Mouse (Mus musculus) c-Kit-positive CD71-positive TER-119-negative erythroid progenitor cells, embryonic 14.5 days (primary cell): Measurements from ENCODE around the gene Cdyl.

Experiments used
- DNase-seq: peaks from one replicate; pipeline ENCODE4 v3.0.0-alpha.2; 2013; ENCODE audit warnings: low read depth

The Cdyl gene

GRCm38 (mm10) chr13:35689560-35689959 lies 29.9 kb downstream of the Cdyl start:
- DNase-seq = no peak

DNA sequence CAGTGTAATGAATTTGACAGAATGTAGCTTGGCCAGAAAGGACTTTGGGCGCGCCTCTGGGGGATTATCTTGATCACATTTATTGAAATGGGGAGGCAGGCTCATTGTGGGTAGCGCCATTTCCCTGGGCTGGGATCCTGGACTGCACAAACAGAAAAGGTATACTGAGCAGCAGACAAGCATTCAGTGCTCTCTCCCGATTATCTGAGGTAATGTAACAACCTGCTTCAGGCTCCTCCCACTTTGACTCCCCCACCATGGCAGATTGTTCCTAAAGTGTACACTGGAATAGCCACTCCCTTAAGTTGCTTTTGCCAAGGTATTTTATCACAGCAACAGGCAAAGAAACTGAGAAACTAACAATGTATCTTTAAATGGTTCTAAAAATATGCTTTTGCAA lies 58.0 kb downstream of the Cdyl start:
- DNase-seq = no peak

GRCm38 (mm10) chr13:35719581-35719980 lies 59.9 kb downstream of the Cdyl start:
- DNase-seq = no peak

DNA sequence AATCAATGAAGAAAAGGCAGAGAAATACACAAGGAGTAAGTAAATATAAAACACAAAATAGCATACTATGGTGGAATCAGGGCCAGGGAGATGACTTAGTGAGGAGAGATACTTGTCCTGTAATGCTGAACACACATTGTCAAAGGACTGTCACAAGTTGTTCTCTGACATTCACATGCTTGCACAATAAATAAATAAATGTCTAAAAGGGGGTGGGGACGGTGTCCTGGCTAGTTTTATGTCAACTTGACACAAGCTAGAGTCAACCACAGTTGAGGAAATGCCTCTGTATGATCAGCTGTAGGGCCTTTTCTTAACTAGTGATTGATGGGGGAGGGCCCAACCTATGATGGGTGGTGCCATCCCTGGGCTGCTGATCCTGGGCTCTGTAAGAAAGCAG lies 63.4 kb downstream of the Cdyl start:
- no peak for DNase-seq

DNA sequence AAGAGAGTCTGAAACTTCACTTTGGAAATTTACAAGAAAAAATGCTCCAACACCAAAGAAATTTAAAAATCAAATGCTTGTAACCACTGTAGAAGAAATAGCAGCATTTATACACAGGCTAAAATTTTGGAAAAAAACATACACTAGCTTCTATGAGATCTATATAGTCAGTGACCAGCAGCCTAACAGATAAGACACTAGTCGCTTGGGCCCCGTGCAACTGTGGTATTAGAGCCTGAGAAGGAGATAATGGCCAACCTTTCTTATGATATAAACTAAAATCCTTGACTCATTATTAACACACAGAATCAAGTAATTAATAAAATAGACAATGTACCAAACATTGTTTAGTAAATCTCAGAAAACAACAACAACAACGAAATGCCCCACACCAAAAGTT lies 66.4 kb downstream of the Cdyl start:
- DNase-seq = no peak

DNA sequence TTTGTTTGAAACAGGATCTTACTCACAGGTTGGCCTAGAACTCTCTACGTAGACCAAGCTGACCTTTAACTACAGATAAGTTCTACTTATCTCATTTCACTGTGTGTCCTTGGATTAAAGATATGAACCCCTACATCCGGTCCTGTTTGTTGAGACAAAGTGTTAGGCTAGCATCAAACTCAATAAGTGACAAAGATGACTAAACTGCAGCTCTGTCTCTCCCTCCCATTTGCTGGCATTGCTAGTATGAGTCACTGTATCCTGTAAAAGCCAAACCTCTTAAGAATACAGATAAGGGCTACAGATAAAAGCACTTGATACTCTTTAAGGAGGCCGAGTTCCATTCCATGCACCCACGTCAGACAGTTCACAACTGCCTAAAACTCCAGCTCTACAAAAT lies 72.5 kb downstream of the Cdyl start:
- no peak for DNase-seq

DNA sequence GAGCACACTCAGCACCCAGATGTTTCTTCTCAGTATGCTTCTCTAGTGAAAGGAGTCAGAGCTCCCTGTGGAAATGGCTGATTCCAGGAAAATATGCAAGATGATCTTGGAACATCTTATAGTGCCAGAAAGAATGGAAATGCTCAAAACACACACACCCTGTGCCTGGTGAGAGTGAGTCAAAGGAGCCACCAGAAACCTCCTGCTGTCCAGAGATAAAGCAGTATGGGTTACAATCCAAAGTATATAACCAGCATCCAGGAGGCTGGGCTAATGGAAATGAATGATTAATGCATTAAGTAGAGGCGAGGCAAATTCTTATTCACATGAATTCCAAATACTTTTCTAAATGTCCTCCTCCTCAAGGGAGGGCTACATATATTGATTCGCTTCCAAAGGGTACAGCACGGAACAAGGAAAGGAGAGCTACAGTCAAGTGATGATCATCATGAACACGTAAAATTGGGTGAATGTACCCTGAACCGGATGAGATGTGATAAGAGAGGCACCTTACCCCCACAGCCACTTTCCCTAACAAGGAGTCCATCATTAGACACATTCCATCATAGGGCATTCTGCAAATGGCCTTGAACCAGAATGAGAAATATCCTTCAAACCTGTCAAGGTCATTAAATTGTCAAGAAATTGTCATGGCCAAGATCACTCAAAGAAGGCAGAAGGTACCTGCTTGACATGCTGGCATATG lies 73.4 kb downstream of the Cdyl start:
- no peak for DNase-seq

GRCm38 (mm10) chr13:35737565-35737964 lies 77.9 kb downstream of the Cdyl start:
- no peak for DNase-seq

GRCm38 (mm10) chr13:35738210-35738609 lies 78.6 kb downstream of the Cdyl start:
- DNase-seq = no peak

- DNase-seq = no peak
Measured at GRCm38 (mm10) chr13:35739473-35739872, 79.8 kb downstream of the Cdyl start.

DNA sequence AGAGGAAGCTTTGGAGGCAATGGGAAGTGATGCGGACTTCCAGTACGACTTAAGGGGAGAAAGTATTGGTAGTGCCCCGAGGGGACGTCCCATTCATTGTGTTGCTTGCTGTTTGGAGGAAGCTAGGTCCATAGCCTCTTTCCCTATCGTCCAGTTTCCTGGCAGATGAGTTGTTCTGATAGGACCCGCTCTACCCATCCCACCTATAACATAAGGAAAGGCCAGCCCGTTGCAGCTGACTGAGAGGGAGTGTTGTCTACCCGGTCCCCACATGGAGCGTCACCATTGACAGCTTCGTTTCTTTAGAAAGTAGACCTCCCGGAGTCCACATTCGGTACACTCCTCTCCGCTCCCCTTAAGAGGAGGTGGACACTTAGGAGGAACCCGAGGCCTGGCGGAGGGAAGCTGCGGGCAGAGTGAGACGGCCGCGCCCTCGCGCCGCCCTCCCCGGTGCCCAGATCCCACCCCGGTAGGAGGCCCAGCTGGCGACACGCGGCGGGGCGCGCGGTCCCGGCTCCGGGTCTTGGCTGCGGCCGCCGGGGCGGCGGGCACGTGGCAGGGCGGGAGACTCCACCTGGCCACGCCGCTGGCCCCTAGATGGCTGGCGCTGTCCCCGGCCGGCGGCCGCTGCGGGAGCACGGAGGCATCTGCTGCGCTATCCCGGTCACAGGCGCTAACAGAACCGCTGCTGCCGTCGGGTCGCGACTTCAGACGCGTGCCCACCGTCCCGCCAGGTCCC lies 80.8 kb downstream of the Cdyl start:
- DNase-seq = no peak

DNA sequence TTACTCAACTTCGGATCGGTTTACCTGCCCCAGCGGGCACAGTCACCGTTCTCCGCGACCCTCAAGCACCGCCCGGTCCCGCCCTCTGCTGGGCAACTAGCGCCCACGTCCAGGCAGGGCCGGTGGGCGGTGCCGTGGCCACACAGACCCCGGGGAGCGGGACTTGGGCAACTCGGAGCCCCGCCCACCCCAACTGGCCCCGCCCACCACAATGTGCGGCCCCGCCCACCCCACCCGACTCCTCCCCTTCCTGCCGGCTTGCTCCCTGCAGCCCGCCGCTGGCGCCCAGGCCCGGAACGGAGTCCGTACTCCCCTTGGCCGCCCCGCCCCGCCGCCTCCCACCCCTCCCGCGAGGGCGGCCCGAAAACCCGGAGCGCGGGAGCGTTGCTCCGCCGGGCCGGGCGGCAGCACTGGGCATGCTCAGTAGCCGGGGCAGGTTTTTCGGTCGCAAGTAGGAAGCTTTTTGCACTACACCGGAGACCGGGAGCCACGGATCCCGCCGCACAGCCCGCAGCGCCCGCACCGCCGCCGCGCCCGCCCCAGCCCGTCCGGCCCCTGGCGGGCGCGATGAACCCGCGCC lies 81.5 kb downstream of the Cdyl start:
- DNase-seq = peak; percentile 85

GRCm38 (mm10) chr13:35741620-35742421 lies 82.2 kb downstream of the Cdyl start:
- DNase-seq = no peak

- DNase-seq = no peak
Measured at GRCm38 (mm10) chr13:35742696-35743095, 83.1 kb downstream of the Cdyl start.

DNA sequence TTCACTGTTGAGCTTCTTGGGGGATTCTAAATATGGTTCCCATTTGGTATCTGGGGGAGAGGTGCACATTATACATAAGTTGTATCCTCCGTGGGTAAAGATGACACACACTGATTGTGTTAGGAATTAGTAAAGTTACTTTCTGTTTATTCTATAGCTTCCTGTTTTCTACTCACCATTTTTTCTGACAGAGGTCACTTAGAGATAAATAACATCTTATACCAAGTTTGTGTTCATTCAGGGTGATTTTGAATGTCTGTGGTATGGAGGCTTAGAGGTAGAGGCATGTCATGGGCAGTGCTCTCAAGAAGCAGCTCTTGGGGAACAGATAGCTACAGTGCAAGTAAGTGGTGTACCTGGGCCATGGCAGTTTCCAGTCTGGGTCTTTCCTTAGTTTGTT lies 83.6 kb downstream of the Cdyl start:
- no peak for DNase-seq

DNA sequence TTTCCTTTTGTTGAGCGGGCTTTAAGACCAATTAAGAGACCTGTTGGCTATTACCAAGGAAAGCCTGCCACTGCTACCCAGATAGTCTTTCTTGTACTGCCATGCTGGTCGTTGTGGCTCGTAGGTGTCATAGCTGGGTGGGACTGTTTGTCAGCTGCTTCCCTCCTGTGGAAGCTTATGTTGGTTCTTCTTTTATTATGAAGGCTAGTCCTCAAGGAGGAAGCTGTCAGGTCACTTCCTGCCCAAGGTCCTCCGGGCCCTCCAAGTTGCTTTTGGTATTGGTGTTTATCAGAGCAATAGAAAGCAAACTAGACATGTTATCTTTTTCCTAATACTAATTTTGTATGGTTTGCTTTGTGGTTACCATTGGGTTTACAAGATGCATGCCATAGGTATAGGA lies 89.6 kb downstream of the Cdyl start:
- DNase-seq = no peak

DNA sequence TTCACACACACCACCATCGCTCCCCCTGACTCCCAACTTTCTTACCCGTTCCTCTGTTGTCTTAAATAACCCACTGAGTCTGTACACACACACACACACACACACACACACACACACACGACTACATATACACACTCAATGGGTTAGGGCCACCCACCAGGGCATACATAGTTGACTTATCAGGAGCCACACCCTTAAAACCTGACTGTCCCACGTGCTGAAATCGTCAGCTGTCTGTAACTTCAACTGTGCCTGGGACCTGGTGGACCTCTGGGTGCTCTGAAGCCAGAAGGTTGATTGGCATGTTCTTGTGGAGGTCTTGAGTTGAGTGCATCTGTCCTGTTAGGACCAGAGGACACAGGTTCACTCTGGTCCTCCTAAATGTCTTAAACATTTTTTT lies 90.0 kb downstream of the Cdyl start:
- DNase-seq = no peak

GRCm38 (mm10) chr13:35752046-35752445 lies 92.4 kb downstream of the Cdyl start:
- DNase-seq = no peak

GRCm38 (mm10) chr13:35755002-35755401 lies 95.4 kb downstream of the Cdyl start:
- no peak for DNase-seq

DNA sequence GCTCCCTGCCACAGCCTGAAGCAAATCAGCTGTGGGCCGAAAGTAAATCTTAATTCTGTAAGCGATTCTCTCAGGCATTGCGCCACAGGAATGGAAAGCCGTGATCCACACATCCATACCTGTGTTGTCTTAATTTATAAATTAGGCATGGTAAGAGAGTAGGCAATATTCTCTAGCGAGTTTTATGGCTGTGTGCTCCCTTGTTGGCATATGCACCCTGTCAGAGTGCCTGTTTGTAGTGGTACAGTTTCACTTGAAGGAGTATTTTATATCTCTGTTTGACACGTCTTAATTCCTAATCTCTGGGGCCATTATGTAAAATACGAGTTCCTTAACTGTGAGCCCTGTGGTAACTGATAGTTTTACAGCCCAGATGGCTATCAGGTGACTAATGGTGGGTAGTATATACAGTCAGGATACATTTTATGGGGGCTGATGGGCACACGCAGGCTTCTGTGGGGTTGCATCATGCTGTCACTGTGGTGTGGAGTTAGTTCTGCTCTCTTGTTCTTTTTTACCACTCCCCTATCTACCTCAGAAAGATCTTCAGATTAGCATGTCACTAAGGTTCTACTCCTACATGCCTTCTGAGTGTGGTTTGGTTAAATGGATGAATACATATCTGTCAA lies 96.1 kb downstream of the Cdyl start:
- DNase-seq = no peak

- no peak for DNase-seq
Measured at GRCm38 (mm10) chr13:35756393-35757338, 97.0 kb downstream of the Cdyl start.
